In the genomic region with DNA sequence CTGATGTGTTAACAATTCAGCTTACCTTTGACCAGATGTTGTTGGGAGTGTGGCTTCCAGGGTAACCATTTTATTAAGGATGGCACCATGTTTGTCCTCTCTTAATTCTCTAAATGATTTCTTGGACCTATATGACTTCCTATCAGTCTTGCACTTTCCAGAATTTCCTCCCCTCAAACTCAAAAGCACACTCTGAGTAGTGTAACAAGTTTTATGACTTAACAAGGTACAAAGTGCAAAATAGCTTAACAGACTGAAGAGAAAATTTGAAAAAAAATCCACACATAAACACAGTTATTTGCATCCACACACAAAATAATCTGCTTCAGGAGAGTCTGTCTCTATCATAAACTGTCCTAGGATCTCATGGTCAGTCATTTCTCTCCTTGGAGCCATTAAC, we compare ENCODE assay signal across 16 mouse cellular contexts.
"Had no signal": no experiment of that assay in that cellular context is flagged by ENCODE, and none has a peak within 500 bp of the region (broad histone marks: within the 10 kb centered on the region; RNA-seq: fewer than 3 reads in every experiment).

No protein-coding gene starts in this region.

- H3K27ac ChIP-seq: neural tube, embryonic 13.5 days; neural tube, embryonic 15.5 days; stomach, embryonic 15.5 days; stomach, postnatal 0 days had no signal

- H3K4me2 ChIP-seq: neural tube, embryonic 13.5 days; neural tube, embryonic 15.5 days; stomach, embryonic 15.5 days had no signal

- DNase-seq: retina, postnatal 1 day; right cerebral cortex, adult 18-20 months; right cerebral cortex, postnatal 14 days; right cerebral cortex, postnatal 25 days; right cerebral cortex, postnatal 4 days; spleen, adult 18-20 months; thymus, adult 18-20 months; thymus, adult 2 months; thymus, postnatal 14 days; thymus, postnatal 25 days; thymus, postnatal 36 days; thymus, postnatal 4 days had no signal

- H3K36me3 ChIP-seq: neural tube, embryonic 13.5 days; neural tube, embryonic 15.5 days; stomach, embryonic 15.5 days had no signal

- H3K9ac ChIP-seq: neural tube, embryonic 13.5 days; neural tube, embryonic 15.5 days; stomach, embryonic 15.5 days had no signal

- H3K4me3 ChIP-seq: neural tube, embryonic 13.5 days; neural tube, embryonic 15.5 days; stomach, embryonic 15.5 days had no signal

- H3K27me3 ChIP-seq: neural tube, embryonic 13.5 days; neural tube, embryonic 15.5 days; stomach, embryonic 15.5 days had no signal

- H3K9me3 ChIP-seq: neural tube, embryonic 13.5 days; neural tube, embryonic 15.5 days; stomach, embryonic 15.5 days had no signal

- H3K4me1 ChIP-seq: neural tube, embryonic 13.5 days; neural tube, embryonic 15.5 days; stomach, embryonic 15.5 days had no signal
